Mouse (Mus musculus): Measurements from ENCODE around the gene Rcor3.

DNA sequence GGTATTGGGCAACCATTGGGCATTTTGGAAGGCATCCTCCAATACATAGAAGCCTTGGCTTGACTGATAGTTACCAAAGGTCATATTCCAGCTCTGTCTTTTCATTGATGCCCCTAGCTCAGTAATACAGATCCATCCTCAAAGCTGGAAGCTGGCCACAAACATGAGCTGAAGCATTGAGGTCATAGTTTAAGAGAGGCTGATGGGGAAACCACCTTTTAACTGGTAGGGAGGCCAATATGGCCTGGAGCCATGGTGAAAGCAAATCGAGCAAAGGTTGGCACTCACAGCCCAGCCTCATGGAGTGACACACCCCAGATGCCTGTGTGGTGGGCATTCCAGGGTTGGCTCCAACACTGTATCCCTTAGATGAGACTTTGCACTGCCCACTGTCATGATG lies 55.2 kb downstream of the Rcor3 start:
- TF ChIP-seq CTCF (IDR thresholded peaks at IDR 0.05; ENCODE audit: control insufficient read depth, insufficient read depth, low read length) (no peak), POLR2A (IDR thresholded peaks at IDR 0.05; ENCODE audit: borderline replicate concordance, control insufficient read depth, low read depth, low read length) (no peak)
